Mouse (Mus musculus) heart, adult 2 months (tissue): ENCODE results near the gene Crhr2.

Source experiments
- CTCF ChIP-seq: fragments of 200-600 bp; IDR thresholded peaks from 2 replicates; pipeline ENCODE4 v1.8.1; 2022; ENCODE audit warnings: antibody characterized with exemption, mild to moderate bottlenecking, moderate library complexity
- EP300 ChIP-seq: fragments of 200-500 bp; IDR thresholded peaks from 2 replicates; pipeline ENCODE4 v1.6.1; 2011; ENCODE audit warnings: low read depth, low read length, control low read depth; ENCODE audit not compliant: insufficient read depth
- POLR2A ChIP-seq: fragments of 200-500 bp; IDR thresholded peaks from 2 replicates; pipeline ENCODE4 v1.6.1; 2011; ENCODE audit warnings: mild to moderate bottlenecking, low read depth, low read length, control low read depth; ENCODE audit not compliant: insufficient read depth

DNA sequence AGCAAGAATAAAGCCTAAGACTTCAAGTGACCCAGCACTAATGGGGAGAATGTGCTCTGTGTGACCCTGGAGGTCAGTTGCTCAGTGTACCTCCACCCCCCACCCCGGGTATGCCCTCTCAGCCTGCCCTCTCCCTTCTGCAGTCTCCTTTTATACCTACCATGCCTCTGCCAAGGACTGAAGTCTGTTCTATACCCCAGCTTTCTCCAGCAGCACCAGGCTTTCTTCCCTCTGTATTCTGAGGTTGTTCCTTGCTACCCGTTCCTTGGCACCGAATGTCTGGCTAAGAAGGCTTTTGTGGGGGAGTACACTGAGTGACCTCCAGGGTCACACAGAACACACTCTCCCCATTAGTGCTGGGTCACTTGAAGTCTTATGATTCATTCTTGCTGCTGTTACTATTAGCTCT is 41.1 kb upstream of the Crhr2 start:
- no peak for TF ChIP-seq POLR2A
- TF ChIP-seq CTCF: no peak
- no peak for TF ChIP-seq EP300
